Mouse (Mus musculus) MEL (cell line): ENCODE measurements at regions not wholly inside any gene's neighbourhood (a gene's known extent, or its start where the extent isn't known, plus 50 kb on each side); places are given as distances from the start of the nearest gene placed in this dataset.
A peak's percentile ranks its signal among the peaks of the same experiment; 100 is the strongest.

Source experiments
- DNase-seq: peaks from one replicate; pipeline ENCODE4 v3.0.0; 2011; ENCODE audit warnings: low read depth, low spot score
- H3K27ac ChIP-seq: 2 replicates; pipeline ENCODE4 v1.5.1; 2012; ENCODE audit warnings: low read depth, mild to moderate bottlenecking, control low read depth, low read length, moderate library complexity; ENCODE audit not compliant: control insufficient read depth
- H3K27me3 ChIP-seq, 2 experiments: fragments of 150-350 bp in 1 of 2; sonication (generic) in 1 of 2; 2 replicates each; pipeline ENCODE4 v1.6.1; 2012; ENCODE audit warnings: low read length in 2 of 2, mild to moderate bottlenecking in 2 of 2, improper control_type of control experiment in 1 of 2, moderate library complexity in 1 of 2; ENCODE audit not compliant: insufficient read depth in 2 of 2, control insufficient read depth in 1 of 2
- H3K36me3 ChIP-seq, 2 experiments: 2 replicates each; pipeline ENCODE4 v1.6.1; 2012 to 2014; ENCODE audit warnings: low read length in 2 of 2, improper control_type of control experiment in 1 of 2, inconsistent platforms in 1 of 2, mild to moderate bottlenecking in 1 of 2; ENCODE audit not compliant: insufficient read depth in 2 of 2, control insufficient read depth in 1 of 2
- H3K4me1 ChIP-seq, 2 experiments: fragments of 150-350 bp in 1 of 2; sonication (generic) in 1 of 2; 2 replicates each; pipeline ENCODE4 v1.6.1; 2012; ENCODE audit warnings: low read length in 2 of 2, improper control_type of control experiment in 1 of 2, mild to moderate bottlenecking in 1 of 2; ENCODE audit not compliant: insufficient read depth in 2 of 2, control insufficient read depth in 1 of 2
- H3K4me3 ChIP-seq, 2 experiments: fragments of 150-350 bp in 1 of 2; sonication (generic) in 1 of 2; 2 replicates each; pipeline ENCODE4 v1.5.1; 2012; ENCODE audit warnings: low read depth in 2 of 2, low read length in 2 of 2, mild to moderate bottlenecking in 2 of 2, moderate library complexity in 2 of 2, control low read depth in 1 of 2, improper control_type of control experiment in 1 of 2; ENCODE audit not compliant: control insufficient read depth in 1 of 2, insufficient read depth in 1 of 2
- H3K79me2 ChIP-seq: 2 replicates; pipeline ENCODE4 v1.6.1; 2012; ENCODE audit warnings: mild to moderate bottlenecking, low read length, moderate library complexity; ENCODE audit not compliant: control insufficient read depth, poor library complexity, insufficient read depth
- H3K9ac ChIP-seq: 2 replicates; pipeline ENCODE4 v1.6.1; 2012; ENCODE audit warnings: low read depth, mild to moderate bottlenecking, control low read depth, low read length, moderate library complexity; ENCODE audit not compliant: control insufficient read depth, poor library complexity, severe bottlenecking
- H3K9me3 ChIP-seq: fragments of 150-350 bp; sonication (generic); replicated peaks from 2 replicates; pipeline ENCODE4 v1.6.1; 2012; ENCODE audit warnings: mild to moderate bottlenecking, low read length, improper control_type of control experiment, moderate library complexity; ENCODE audit not compliant: insufficient read depth
- CHD1 ChIP-seq: IDR thresholded peaks from 2 replicates; pipeline ENCODE4 v1.6.1; 2012; ENCODE audit warnings: low read depth, mild to moderate bottlenecking, inconsistent platforms, low read length, improper control_type of control experiment
- CTCF ChIP-seq, 3 experiments: IDR thresholded peaks in 2 of 3; conservative IDR thresholded peaks in 1 of 3; 2 replicates each; pipeline ENCODE4 v1.5.1; 2011 to 2012; ENCODE audit warnings: low read length in 3 of 3, low read depth in 2 of 3, mild to moderate bottlenecking in 2 of 3, improper control_type of control experiment in 1 of 3, inconsistent platforms in 1 of 3, mixed read lengths in 1 of 3, moderate library complexity in 1 of 3; ENCODE audit not compliant: control insufficient read depth in 1 of 3, insufficient read depth in 1 of 3, poor library complexity in 1 of 3, severe bottlenecking in 1 of 3
- E2F4 ChIP-seq: IDR thresholded peaks from 2 replicates; pipeline ENCODE4 v1.6.1; 2011; ENCODE audit warnings: low read depth, low read length, improper control_type of control experiment, borderline replicate concordance
- ELF1 ChIP-seq: IDR thresholded peaks from 2 replicates; pipeline ENCODE4 v1.6.1; 2014; ENCODE audit warnings: low read depth, mild to moderate bottlenecking, inconsistent platforms, low read length, improper control_type of control experiment, moderate library complexity
- EP300 ChIP-seq, 2 experiments: IDR thresholded peaks; 2 replicates each; pipeline ENCODE4 v1.6.1; 2011; ENCODE audit warnings: improper control_type of control experiment in 2 of 2, low read length in 2 of 2, low read depth in 1 of 2, mild to moderate bottlenecking in 1 of 2
- ETS1 ChIP-seq: IDR thresholded peaks from 2 replicates; pipeline ENCODE4 v1.6.1; 2012; ENCODE audit warnings: low read depth, mild to moderate bottlenecking, inconsistent platforms, low read length, improper control_type of control experiment, moderate library complexity
- GABPA ChIP-seq: IDR thresholded peaks from 2 replicates; pipeline ENCODE4 v1.6.1; 2012; ENCODE audit warnings: low read depth, mild to moderate bottlenecking, inconsistent platforms, low read length, improper control_type of control experiment, moderate library complexity
- GATA1 ChIP-seq: IDR thresholded peaks from 2 replicates; pipeline ENCODE4 v1.6.1; 2011; ENCODE audit warnings: low read depth, low read length, improper control_type of control experiment
- JUND ChIP-seq: IDR thresholded peaks from 2 replicates; pipeline ENCODE4 v1.6.1; 2011; ENCODE audit warnings: low read depth, mild to moderate bottlenecking, improper control_type of control experiment, low read length
- KAT2A ChIP-seq: conservative IDR thresholded peaks from 2 replicates; pipeline ENCODE4 v1.6.1; 2012; ENCODE audit warnings: low read depth, low read length, improper control_type of control experiment, inconsistent platforms
- MAX ChIP-seq: IDR thresholded peaks from 2 replicates; pipeline ENCODE4 v1.6.1; 2011; ENCODE audit warnings: low read length, improper control_type of control experiment
- MEF2A ChIP-seq: IDR thresholded peaks from 2 replicates; pipeline ENCODE4 v1.6.1; 2014; ENCODE audit warnings: low read depth, mild to moderate bottlenecking, inconsistent platforms, low read length, improper control_type of control experiment; ENCODE audit not compliant: poor library complexity, insufficient replicate concordance, severe bottlenecking; ENCODE audit errors: extremely low read depth
- MXI1 ChIP-seq: IDR thresholded peaks from 2 replicates; pipeline ENCODE4 v1.6.1; 2011; ENCODE audit warnings: mild to moderate bottlenecking, low read depth, low read length, improper control_type of control experiment
- MYC ChIP-seq: IDR thresholded peaks from 2 replicates; pipeline ENCODE4 v1.6.1; 2011; ENCODE audit warnings: low read depth, mild to moderate bottlenecking, low read length, improper control_type of control experiment, moderate library complexity
- NELFE ChIP-seq: IDR thresholded peaks from 2 replicates; pipeline ENCODE4 v1.6.1; 2011; ENCODE audit warnings: low read depth, low read length, improper control_type of control experiment
- POLR2A ChIP-seq, 2 experiments: IDR thresholded peaks; 2 replicates each; pipeline ENCODE4 v1.6.1; 2011 to 2012; ENCODE audit warnings: low read length in 2 of 2, mild to moderate bottlenecking in 2 of 2, control low read depth in 1 of 2, improper control_type of control experiment in 1 of 2, low read depth in 1 of 2, moderate library complexity in 1 of 2; ENCODE audit not compliant: control insufficient read depth in 1 of 2, insufficient read depth in 1 of 2, poor library complexity in 1 of 2
- POLR2AphosphoS2 ChIP-seq: IDR thresholded peaks from 2 replicates; pipeline ENCODE4 v1.6.1; 2011; ENCODE audit warnings: low read length, improper control_type of control experiment
- POLR2AphosphoS5 ChIP-seq: IDR thresholded peaks from 2 replicates; pipeline ENCODE4 v1.6.1; 2012; ENCODE audit warnings: low read depth, borderline replicate concordance, mild to moderate bottlenecking, inconsistent platforms, low read length, moderate library complexity, mixed read lengths
- RAD21 ChIP-seq: IDR thresholded peaks from 2 replicates; pipeline ENCODE4 v1.6.1; 2011; ENCODE audit warnings: mild to moderate bottlenecking, low read depth, low read length, improper control_type of control experiment
- SMC3 ChIP-seq: IDR thresholded peaks from 2 replicates; pipeline ENCODE4 v1.6.1; 2011; ENCODE audit warnings: low read depth, low read length, improper control_type of control experiment
- TAL1 ChIP-seq: IDR thresholded peaks from 2 replicates; pipeline ENCODE4 v1.6.1; 2012; ENCODE audit warnings: mild to moderate bottlenecking, inconsistent platforms, low read length, moderate library complexity, mixed read lengths
- TBP ChIP-seq: IDR thresholded peaks from 2 replicates; pipeline ENCODE4 v1.8.0; 2011; ENCODE audit warnings: low read depth, low read length, improper control_type of control experiment
- USF1 ChIP-seq: IDR thresholded peaks from 2 replicates; pipeline ENCODE4 v1.6.1; 2014; ENCODE audit warnings: low read depth, mild to moderate bottlenecking, inconsistent platforms, low read length, improper control_type of control experiment, moderate library complexity

DNA sequence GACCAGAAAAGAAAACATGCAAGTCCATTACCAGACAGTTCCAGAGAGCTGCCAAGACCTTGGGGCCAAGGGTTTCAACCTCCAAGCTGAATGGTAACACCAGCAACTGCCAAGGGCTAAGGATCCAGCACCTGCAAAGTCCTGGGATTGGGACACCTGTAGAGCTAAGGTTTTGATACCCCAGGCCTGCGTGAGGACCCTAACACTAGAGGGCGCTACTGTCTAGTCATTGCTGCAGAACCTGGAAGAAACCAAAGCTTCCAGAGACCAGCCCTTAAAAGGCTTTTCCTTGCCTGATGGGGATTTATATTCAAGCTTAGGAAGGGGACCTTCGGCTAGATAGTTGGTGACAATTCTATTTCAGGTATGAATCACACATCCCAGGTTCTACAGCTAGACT is 263.6 kb downstream of the Pmp22 start (continued):
- TF ChIP-seq EP300 (IDR thresholded peaks at IDR 0.05; ENCODE audit: low read depth in 1 of 2, low read length in 2 of 2) (no peak), RAD21 (peak; percentile 26)

DNA sequence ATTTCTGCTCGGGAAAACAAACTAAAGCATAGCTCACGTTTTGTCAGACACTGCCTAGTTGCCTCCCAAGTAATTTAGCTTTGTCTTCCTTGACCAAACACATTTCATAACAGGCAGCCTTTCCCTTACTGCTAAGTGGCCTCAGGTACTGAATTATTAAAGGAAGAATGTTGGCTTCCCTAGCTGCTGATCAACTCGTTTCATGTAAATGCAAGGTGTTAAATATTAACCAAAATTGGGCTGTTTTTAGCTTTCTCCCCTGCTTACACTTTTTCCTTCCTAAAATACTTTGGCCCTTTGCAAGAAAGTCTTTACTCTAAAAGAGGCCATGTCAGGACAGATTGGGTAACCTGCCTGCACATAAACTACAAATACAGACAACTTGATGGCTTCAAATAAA is 265.4 kb downstream of the Pmp22 start:
- no peak for TF ChIP-seq E2F4
- no peak for TF ChIP-seq JUND
- no peak for TF ChIP-seq ETS1
- no peak for TF ChIP-seq RAD21
- TF ChIP-seq NELFE, result no peak
- no peak for TF ChIP-seq TAL1
- no peak for TF ChIP-seq TBP
- TF ChIP-seq GABPA, result no peak
- no peak for TF ChIP-seq POLR2A (IDR thresholded peaks at IDR 0.05; ENCODE audit: control insufficient read depth in 1 of 2, insufficient read depth in 1 of 2, low read depth in 1 of 2, low read length in 2 of 2, poor library complexity in 1 of 2)
- H3K4me3 ChIP-seq, result no peak overlapping the region
- no peaks in the 10 kb centered on the region for H3K27me3 ChIP-seq
- no peaks in the 10 kb centered on the region for H3K79me2 ChIP-seq
- no peak overlapping the region for H3K9ac ChIP-seq
- DNase-seq, result no peak
- H3K36me3 ChIP-seq, result no peaks in the 10 kb centered on the region
- H3K27ac ChIP-seq, result no peak overlapping the region
- H3K9me3 ChIP-seq, result no peaks in the 10 kb centered on the region
- no peaks in the 10 kb centered on the region for H3K4me1 ChIP-seq

DNA sequence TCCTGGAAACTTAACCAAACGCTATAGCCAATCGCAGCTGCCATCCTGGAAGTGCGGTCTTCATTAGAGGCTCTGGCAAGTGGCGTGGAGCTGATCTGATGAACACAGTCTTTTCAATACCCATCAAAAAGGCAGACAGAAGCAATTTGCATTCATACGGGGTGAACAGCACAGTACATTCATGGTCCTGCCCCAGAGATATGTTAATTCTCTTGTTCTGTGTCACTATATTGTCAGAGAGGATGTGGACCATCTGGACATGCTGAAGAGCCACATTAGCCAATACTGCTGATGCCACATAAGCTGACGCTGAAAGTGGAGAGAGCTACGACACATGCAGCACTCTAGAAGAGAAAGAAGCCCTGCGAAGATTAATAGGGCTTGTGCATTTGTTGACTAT is 267.6 kb downstream of the Pmp22 start:
- Histone ChIP-seq H3K9me3 (no peaks in the 10 kb centered on the region), H3K27me3 (no peaks in the 10 kb centered on the region), H3K9ac (no peak overlapping the region), H3K4me3 (no peak overlapping the region), H3K27ac (no peak overlapping the region), H3K4me1 (no peaks in the 10 kb centered on the region), H3K36me3 (no peaks in the 10 kb centered on the region), H3K79me2 (no peaks in the 10 kb centered on the region)
- no peak for DNase-seq
- TF ChIP-seq POLR2AphosphoS2, result no peak
- TF ChIP-seq MYC, result no peak
- no peak for TF ChIP-seq ELF1
- TF ChIP-seq POLR2AphosphoS5, result no peak
- no peak for TF ChIP-seq CTCF (IDR thresholded peaks at IDR 0.05 in 2 of 3, conservative IDR thresholded peaks at IDR 0.05 in 1 of 3; ENCODE audit: control insufficient read depth in 1 of 3, insufficient read depth in 1 of 3, low read depth in 2 of 3, low read length in 3 of 3, poor library complexity in 1 of 3, severe bottlenecking in 1 of 3)
- no peak for TF ChIP-seq KAT2A
- TF ChIP-seq MEF2A, result no peak
- TF ChIP-seq USF1, result no peak
- TF ChIP-seq MXI1, result no peak
- no peak for TF ChIP-seq NELFE
- no peak for TF ChIP-seq GATA1
- no peak for TF ChIP-seq MAX
- no peak for TF ChIP-seq CHD1
- no peak for TF ChIP-seq E2F4
- TF ChIP-seq SMC3, result no peak
- TF ChIP-seq EP300 (IDR thresholded peaks at IDR 0.05; ENCODE audit: low read depth in 1 of 2, low read length in 2 of 2), result no peak
- no peak for TF ChIP-seq JUND
